Mouse (Mus musculus) intestine, embryonic 16.5 days (tissue): ENCODE measurements around the gene Esrrg. TPM values are rescaled to one million over a fixed set of nuclear protein-coding genes. Genes with fewer than 3 reads are reported as not detected.

Experiments
- ATAC-seq: fragments of 200-750 bp; cut with Nextera tagmentation; 2 replicates; pipeline ENCODE4 v1.8.0; 2017; ENCODE audit warnings: moderate TSS enrichment, moderate library complexity
- H3K27ac ChIP-seq: fragments of 300-500 bp; sonication (generic); 2 replicates; pipeline ENCODE4 v1.5.1; 2014; ENCODE audit warnings: mild to moderate bottlenecking, low read length
- H3K27me3 ChIP-seq: fragments of 300-500 bp; sonication (generic); replicated peaks from 2 replicates; pipeline ENCODE4 v1.6.1; 2014; ENCODE audit warnings: low read length, control low read depth, mixed read lengths; ENCODE audit not compliant: control insufficient read depth, insufficient read depth
- H3K36me3 ChIP-seq: fragments of 300-500 bp; sonication (generic); 2 replicates; pipeline ENCODE4 v1.6.1; 2014; ENCODE audit warnings: low read length, control low read depth; ENCODE audit not compliant: control insufficient read depth, insufficient read depth
- H3K4me1 ChIP-seq: fragments of 300-500 bp; sonication (generic); 2 replicates; pipeline ENCODE4 v1.6.1; 2014; ENCODE audit warnings: low read length, control low read depth, mixed read lengths; ENCODE audit not compliant: control insufficient read depth, insufficient read depth
- H3K4me2 ChIP-seq: fragments of 300-500 bp; sonication (generic); 2 replicates; pipeline ENCODE4 v1.6.1; 2014; ENCODE audit warnings: low read depth, low read length, control low read depth
- H3K4me3 ChIP-seq: fragments of 300-500 bp; sonication (generic); 2 replicates; pipeline ENCODE4 v1.5.1; 2014; ENCODE audit warnings: mild to moderate bottlenecking, low read length
- H3K9ac ChIP-seq: fragments of 300-500 bp; sonication (generic); 2 replicates; pipeline ENCODE4 v1.6.1; 2014; ENCODE audit warnings: low read depth, low read length
- H3K9me3 ChIP-seq: fragments of 300-500 bp; sonication (generic); 2 replicates; pipeline ENCODE4 v1.6.1; 2016; ENCODE audit warnings: low read length, control low read depth; ENCODE audit not compliant: control insufficient read depth
- WGBS: fragments of 180-500 bp; shearing (Covaris S2); extraction: QIAGEN DNeasy Blood & Tissue Kit; methylation state at CpG from one replicate; pipeline ENCODE4 v1.1.7; 2014; 5-methylcytosine and 5-hydroxymethylcytosine counted together
- polyA plus RNA-seq: library from polyadenylated mRNA; unstranded; fragments of >200 nt; fragmentation: Nextera tagmentation; extraction: Ambion mirVana; gene quantifications from 2 replicates; pipeline ENCODE4 v1.2.1, GENCODE M21; 2015

Esrrg gene
- polyA plus RNA-seq, 1 experiment from 2014 or later = 3.6 TPM

DNA sequence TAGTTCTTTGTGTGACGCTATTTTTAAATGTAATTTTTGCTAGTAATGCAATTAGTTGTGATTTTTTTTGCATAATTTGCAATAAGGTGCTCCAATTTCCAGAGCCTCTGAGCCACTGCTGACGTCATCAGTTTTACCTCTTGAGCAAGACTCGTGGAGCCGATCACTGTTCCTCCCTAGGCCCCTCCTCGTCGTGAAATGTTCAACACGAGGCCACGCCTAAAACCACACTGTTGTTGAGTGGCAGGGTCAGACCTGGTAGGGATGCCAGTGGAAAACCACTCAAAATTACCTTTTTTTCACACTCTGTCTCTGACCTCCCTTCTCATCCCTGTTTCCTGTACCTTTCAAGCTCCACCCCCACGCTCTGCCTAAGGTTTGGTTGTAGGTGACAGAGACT is 282.7 kb downstream of the Esrrg start:
- no peak for ATAC-seq
- Histone ChIP-seq H3K4me2 (no peak overlapping the region), H3K36me3 (no peaks in the 10 kb centered on the region), H3K9ac (no peak overlapping the region), H3K27me3 (no peaks in the 10 kb centered on the region), H3K4me1 (no peaks in the 10 kb centered on the region), H3K9me3 (no peaks in the 10 kb centered on the region), H3K4me3 (no peak overlapping the region), H3K27ac (no peak overlapping the region)
- 73% methylated on average over 9 of the region's 9 CpGs for WGBS

DNA sequence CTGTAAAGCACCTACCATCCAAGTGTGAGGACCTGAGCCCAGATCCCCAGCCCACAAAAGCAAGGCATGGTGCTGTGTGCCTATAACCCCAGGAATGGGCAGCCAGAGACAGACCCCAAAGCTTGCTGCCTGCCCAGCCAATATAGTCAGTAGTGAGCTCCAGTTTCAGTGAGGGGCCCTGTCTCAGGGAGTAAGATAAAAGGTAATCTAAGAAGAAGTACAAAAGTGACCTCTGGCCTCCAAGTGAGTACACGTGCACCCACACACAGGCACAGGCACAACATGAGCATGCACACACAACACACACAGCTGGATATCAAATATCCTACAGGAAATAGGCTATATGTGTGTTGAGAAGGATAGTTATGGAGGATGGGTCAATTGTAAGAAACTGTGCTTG is 286.9 kb downstream of the Esrrg start:
- peak overlapping the region; percentile 72 for H3K27ac ChIP-seq
- H3K9ac ChIP-seq = no peak overlapping the region
- H3K4me2 ChIP-seq = no peak overlapping the region
- H3K4me1 ChIP-seq = peaks cover 6% of the 10 kb centered on the region; the same call in 1 of the 2 replicates
- peak; percentile 52 for ATAC-seq
- no peaks in the 10 kb centered on the region; the same call in 1 of the 2 replicates for H3K27me3 ChIP-seq
- H3K4me3 ChIP-seq = no peak overlapping the region
- H3K36me3 ChIP-seq = no peaks in the 10 kb centered on the region
- H3K9me3 ChIP-seq = no peaks in the 10 kb centered on the region
- 69% methylated on average over 1 of the region's 1 CpGs for WGBS

DNA sequence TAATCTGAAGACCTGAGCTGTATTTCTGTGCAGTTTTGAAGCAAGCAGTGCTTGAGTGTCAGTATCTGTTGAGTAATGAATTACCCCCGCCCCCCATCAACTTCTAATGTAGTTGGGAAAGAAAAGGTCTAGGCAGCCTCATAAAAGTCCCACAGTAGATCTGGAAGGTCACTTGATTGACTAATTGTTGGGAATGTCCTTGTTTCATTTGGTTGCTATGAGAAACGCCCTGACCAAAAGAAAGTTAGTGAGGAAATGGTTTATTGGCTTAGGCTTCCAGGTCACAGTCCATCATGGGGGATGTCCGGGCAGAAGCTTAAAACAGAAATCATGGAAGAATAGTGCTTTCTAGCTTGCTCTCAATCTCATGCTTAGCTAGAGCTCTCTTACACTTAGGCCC is 287.7 kb downstream of the Esrrg start:
- H3K27ac ChIP-seq = peak overlapping the region; percentile 72
- H3K4me1 ChIP-seq = peaks cover 7% of the 10 kb centered on the region; the same call in 1 of the 2 replicates
- 58% methylated on average over 3 of the region's 3 CpGs for WGBS
- no peak overlapping the region for H3K9ac ChIP-seq
- no peaks in the 10 kb centered on the region for H3K36me3 ChIP-seq
- no peak overlapping the region for H3K4me2 ChIP-seq
- no peaks in the 10 kb centered on the region; the same call in 1 of the 2 replicates for H3K27me3 ChIP-seq
- no peaks in the 10 kb centered on the region for H3K9me3 ChIP-seq
- ATAC-seq = peak; percentile 31
- H3K4me3 ChIP-seq = no peak overlapping the region

DNA sequence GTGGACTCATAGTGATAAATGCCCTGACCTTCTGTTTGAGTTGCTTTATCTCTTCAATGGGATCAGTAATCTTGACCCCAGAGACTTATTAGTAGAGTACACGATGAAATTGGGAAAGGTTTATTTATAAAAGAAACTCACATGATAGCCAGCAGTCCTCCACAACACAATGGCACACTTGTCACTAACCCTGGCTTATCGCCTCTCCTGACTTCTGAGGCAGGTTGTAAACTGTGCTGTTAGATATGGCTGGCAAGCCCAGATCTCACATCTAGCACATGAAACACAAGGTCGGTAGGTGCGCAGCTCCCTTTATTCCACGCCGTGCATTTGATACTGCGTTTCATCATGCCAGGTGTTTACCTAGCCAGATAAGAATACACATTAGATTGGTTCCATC is 288.3 kb downstream of the Esrrg start:
- Histone ChIP-seq H3K4me1 (peaks cover 7% of the 10 kb centered on the region; the same call in 1 of the 2 replicates), H3K27me3 (no peaks in the 10 kb centered on the region; the same call in 1 of the 2 replicates), H3K4me2 (no peak overlapping the region), H3K9ac (no peak overlapping the region), H3K27ac (peak overlapping the region; percentile 72), H3K9me3 (no peaks in the 10 kb centered on the region), H3K4me3 (no peak overlapping the region), H3K36me3 (no peaks in the 10 kb centered on the region)
- WGBS = 63% methylated on average over 7 of the region's 7 CpGs
- ATAC-seq = peak; percentile 93

DNA sequence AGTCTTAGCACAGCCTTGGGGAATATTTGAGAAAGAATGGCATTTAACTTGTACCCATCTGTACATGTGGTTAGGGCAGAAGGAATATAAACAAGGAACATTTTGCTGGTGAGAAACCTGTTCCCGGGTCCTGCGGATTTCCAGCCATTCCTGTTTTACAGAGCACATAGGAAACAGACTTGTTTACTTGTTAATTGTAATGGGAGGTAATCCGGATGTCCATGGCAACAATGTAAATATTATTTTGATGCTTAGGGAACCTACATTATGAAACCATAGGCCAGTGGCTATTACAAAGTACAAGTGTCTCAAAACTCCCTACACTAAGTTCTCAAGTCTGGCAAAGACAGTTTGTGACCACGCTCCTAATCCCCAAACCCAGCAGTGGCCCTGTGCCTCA is 290.9 kb downstream of the Esrrg start:
- H3K27me3 ChIP-seq = peaks cover 3% of the 10 kb centered on the region; the same call in 1 of the 2 replicates
- H3K9me3 ChIP-seq = no peaks in the 10 kb centered on the region
- H3K4me1 ChIP-seq = peaks cover 11% of the 10 kb centered on the region; the same call in 1 of the 2 replicates
- no peak overlapping the region for H3K9ac ChIP-seq
- H3K36me3 ChIP-seq = no peaks in the 10 kb centered on the region
- H3K4me3 ChIP-seq = no peak overlapping the region
- ATAC-seq = no peak
- no peak overlapping the region for H3K4me2 ChIP-seq
- WGBS = 55% methylated on average over 4 of the region's 4 CpGs
- H3K27ac ChIP-seq = no peak overlapping the region

DNA sequence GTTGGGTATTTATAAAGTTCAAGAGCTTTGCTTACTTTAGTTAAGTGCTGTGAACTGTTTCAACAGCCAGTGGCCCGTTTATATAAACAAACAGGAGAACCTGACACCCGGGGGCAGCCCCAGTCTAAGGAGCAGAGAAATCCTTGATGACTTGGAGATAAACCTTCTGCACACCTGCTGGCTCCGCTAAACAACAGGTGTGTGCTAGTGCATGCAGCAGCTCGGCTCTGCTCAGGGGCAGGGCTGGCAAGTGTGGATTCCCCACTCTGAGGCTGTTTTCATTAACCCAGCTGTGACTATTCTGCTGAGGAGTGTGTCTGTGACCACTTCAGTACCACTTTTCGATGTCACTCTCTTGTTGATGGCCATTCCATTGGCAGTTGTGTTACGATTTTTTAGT is 292.2 kb downstream of the Esrrg start:
- Histone ChIP-seq H3K4me1 (peaks cover 11% of the 10 kb centered on the region; the same call in 1 of the 2 replicates), H3K9me3 (no peaks in the 10 kb centered on the region), H3K9ac (no peak overlapping the region), H3K27me3 (peaks cover 3% of the 10 kb centered on the region; the same call in 1 of the 2 replicates), H3K4me3 (no peak overlapping the region), H3K36me3 (no peaks in the 10 kb centered on the region), H3K4me2 (no peak overlapping the region), H3K27ac (no peak overlapping the region)
- peak; percentile 56 for ATAC-seq
- 33% methylated on average over 6 of the region's 6 CpGs for WGBS

DNA sequence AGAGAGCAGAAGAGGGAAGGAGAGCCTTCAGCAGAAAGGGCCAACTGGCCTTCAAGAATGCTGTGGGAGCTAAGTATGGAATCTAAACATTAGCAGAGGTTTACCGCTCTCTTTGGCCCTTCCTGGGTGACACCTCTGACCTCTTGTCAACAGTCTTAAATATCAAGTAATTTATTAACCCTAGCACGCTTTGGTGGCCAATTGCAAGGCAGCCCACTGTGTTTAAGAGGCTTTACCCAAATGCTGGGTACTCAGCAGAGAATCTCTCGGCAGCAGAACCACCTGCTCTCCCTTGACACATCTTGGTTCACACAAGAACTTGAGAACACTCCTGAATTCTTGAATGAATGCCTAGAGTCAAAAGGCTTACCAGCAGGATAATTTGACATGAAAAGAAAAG is 293.6 kb downstream of the Esrrg start:
- 21% methylated on average over 3 of the region's 3 CpGs for WGBS
- Histone ChIP-seq H3K27me3 (peaks cover 3% of the 10 kb centered on the region; the same call in 1 of the 2 replicates), H3K27ac (no peak overlapping the region), H3K4me1 (peaks cover 11% of the 10 kb centered on the region; the same call in 1 of the 2 replicates), H3K36me3 (no peaks in the 10 kb centered on the region), H3K4me2 (no peak overlapping the region), H3K9me3 (no peaks in the 10 kb centered on the region), H3K9ac (no peak overlapping the region), H3K4me3 (no peak overlapping the region)
- ATAC-seq = no peak

DNA sequence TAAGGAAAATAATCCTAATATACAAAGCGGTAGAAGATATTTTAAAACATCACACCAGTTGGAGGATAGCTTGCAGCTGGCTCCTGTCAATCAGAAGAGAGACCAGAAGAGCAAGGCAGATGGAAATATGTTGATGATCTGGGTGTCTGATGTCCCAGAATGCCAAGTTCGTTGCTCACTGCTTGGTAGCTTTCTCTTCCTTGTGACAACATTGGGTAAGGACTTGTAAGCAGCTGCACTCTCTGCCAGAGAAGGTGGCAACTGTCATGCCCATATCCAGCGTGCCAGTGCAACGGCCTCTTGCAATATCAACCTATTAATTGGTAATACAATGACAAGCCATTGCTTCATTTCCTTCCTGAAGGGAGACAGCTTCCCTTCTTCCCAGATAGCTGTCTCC is 296.1 kb downstream of the Esrrg start:
- Histone ChIP-seq H3K9me3 (no peaks in the 10 kb centered on the region), H3K27ac (no peak overlapping the region), H3K4me2 (no peak overlapping the region), H3K9ac (no peak overlapping the region), H3K4me1 (peaks cover 6% of the 10 kb centered on the region; the same call in 1 of the 2 replicates), H3K4me3 (no peak overlapping the region), H3K36me3 (no peaks in the 10 kb centered on the region), H3K27me3 (0 out of 2 replicates have a peak, but pooled peaks cover 3% of the 10 kb centered on the region)
- 70% methylated on average over 4 of the region's 4 CpGs for WGBS
- no peak for ATAC-seq

DNA sequence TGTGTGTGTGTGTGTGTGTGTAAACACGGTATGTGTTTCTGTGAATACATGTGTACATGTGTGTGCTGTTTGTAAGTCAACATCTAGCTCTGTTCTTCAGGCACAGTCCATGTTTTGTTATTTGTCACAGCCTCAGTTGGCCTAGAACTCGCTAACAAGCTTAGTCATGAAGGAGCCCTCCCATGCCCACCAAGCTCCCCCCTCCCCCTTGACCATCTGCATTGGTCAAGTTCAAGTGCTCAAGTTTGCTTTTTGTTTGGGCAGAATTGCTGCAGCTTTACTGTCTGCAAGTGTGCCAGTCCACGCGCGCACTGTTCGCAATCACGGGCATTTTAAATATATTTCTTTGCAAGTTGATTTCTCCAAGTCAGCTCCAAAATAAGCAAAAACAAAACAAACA is 298.8 kb downstream of the Esrrg start:
- no peaks in the 10 kb centered on the region for H3K36me3 ChIP-seq
- no peak overlapping the region for H3K4me3 ChIP-seq
- ATAC-seq = no peak
- no peak overlapping the region for H3K9ac ChIP-seq
- WGBS = 65% methylated on average over 7 of the region's 7 CpGs
- no peaks in the 10 kb centered on the region for H3K9me3 ChIP-seq
- H3K27ac ChIP-seq = no peak overlapping the region
- no peaks in the 10 kb centered on the region; the same call in 1 of the 2 replicates for H3K4me1 ChIP-seq
- no peak overlapping the region for H3K4me2 ChIP-seq
- H3K27me3 ChIP-seq = 0 out of 2 replicates have a peak, but pooled peaks cover 3% of the 10 kb centered on the region

DNA sequence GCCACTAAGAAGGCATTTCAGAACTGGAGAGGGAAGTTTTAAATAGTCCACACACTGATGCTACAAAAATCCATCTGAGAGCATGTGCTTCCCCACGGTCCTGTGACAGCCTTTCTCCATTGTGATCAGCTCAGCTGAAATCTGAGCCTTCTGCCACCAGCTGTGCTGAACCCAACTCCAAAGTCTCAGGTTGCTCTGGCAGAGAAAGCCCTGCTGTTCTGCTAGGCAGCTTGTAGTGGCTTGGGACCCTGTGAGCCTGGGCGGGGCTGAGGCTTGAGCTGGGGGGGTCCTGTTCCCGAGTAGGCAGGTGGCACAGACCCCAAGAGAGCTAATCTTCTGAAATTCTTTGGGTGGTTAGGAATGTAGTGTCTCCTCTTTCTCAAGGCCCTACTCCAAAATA is 299.3 kb downstream of the Esrrg start:
- H3K4me1 ChIP-seq = no peaks in the 10 kb centered on the region; the same call in 1 of the 2 replicates
- no peaks in the 10 kb centered on the region for H3K36me3 ChIP-seq
- no peak overlapping the region for H3K27ac ChIP-seq
- H3K9me3 ChIP-seq = no peaks in the 10 kb centered on the region
- ATAC-seq = 0 out of 2 replicates have a peak, but pooled peaks have one; percentile 23
- no peak overlapping the region for H3K4me2 ChIP-seq
- H3K4me3 ChIP-seq = no peak overlapping the region
- WGBS = 13% methylated on average over 3 of the region's 3 CpGs
- no peak overlapping the region for H3K9ac ChIP-seq
- 0 out of 2 replicates have a peak, but pooled peaks cover 3% of the 10 kb centered on the region for H3K27me3 ChIP-seq
